Mouse (Mus musculus) frontal cortex, postnatal 10 days (tissue): ENCODE results near the gene Rraga.
A peak's percentile ranks its signal among the peaks of the same experiment; 100 is the strongest.
"Not testable (repeated sequence)": the region's sequence is repeated elsewhere in the genome, so short reads cannot be mapped to it uniquely, and the experiment has no call there.

Experiments used
- DNase-seq, 2 experiments: peaks; one replicate each; pipeline ENCODE4 v3.0.0; 2022; ENCODE audit warnings: low spot score in 2 of 2, mixed read lengths in 1 of 2

Rraga gene

DNA sequence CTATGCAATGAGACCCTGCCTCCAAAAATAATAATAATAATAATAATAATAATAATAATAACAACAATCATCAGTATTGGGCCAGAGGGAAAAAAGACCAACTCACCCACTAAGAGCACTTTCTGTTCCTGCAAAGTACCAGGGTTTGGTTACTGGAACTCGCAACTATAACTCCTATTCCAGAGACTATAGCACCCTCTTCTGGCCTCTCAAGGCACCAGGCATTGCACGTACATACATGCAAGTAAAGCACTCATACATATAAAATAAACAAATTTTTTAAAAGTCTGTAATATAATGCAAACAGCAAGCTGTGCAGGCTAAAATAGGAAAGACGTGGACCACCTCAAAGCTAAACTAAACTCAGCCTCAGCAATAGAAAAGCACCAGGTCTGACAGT, 12.8 kb downstream of the Rraga start:
- DNase-seq: no peak

DNA sequence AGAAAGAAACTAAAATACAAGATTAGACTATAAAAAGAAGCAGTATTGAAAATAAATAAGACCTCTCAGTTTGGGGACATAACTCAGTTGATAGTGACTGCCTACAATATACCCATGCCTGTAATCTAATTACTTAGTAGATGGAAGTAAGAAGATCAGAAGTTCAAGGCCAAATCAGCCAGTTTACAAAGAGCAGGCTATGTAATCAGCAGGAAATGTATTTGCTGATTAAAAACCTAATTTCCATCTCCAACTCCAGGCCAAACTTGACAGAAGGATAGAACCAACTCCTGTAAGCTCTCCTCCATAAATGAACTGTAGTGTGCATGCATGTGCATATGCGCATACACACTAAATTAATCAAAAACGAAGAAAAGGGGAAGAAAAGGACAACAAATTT, 15.8 kb downstream of the Rraga start:
- DNase-seq: no peak

DNA sequence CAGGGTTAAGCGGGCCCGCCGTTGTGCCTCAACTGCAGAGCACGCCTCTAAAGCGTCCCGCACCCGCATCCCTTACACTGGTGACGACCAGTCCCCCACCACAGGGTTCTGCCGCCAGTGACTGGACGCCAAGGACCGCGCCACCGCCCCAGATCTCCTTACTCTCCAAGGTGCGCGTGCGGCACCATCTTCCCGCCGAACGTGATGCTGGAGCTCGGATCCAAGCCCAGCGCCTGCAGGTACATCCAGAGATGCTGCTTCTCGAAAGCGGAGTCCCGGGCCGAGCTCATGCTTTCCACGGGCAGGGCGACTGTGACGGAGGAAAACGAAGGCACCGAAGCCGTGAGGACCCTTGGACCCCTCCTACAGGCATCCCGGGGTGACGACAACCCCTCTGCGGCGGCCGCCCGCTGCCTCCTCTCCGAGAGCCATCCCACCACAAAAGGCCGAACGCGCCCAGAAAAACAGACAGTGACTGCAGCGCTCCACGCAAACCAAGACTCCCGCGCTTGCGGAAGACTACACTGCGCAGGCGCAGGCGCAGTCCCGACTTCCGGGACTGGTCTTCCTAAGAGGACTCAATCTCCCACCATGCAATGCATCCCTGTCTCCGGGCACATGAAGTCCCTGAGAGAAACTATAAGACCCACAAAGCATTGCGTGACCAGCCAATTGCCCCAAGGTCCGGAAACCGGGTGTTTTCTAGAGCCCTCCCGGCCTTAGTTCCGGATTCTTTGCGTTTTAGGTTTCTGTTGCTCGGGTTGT, 36.2 kb downstream of the Rraga start, which contains the start of gene Haus6:
Gene Haus6, minus strand, starts transcription at position 532 of the 765 bp plus-strand sequence.
- peak; percentile 89 to 93 for DNase-seq

DNA sequence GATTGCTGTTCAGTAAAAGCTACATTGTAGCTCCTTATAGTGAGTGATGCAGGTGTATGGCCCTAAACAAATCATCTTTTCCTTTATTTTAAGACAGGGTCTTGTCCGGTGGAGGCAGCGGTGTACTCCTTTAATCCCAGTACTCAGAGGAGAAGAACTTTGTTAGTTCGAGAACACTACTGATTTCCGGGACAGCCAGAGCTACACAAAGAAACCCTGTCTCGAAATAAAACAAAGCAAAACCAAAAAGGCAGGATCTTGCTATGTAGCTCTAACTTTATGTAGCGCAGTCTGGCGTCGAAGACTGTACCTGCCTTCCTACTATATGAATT, 36.8 kb downstream of the Rraga start:
- no peak for DNase-seq

DNA sequence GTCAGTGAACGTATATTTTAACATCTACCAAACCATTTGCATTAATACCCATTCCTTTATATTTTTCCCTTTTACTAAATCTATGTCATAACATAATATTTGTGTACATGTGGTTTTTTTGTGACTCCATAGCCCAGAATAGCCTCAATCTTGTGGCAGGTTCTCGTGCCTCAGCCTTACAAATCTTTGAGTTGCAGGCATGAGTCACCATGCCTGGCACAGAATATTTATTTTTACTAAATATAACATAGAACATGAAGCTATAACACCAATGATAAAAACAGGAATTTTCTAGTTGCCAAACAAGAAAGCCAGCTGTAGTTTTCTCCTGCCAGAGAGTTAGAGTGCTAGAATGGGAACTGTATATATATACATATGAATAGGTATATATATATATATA, 45.0 kb downstream of the Rraga start:
- DNase-seq: no peak

DNA sequence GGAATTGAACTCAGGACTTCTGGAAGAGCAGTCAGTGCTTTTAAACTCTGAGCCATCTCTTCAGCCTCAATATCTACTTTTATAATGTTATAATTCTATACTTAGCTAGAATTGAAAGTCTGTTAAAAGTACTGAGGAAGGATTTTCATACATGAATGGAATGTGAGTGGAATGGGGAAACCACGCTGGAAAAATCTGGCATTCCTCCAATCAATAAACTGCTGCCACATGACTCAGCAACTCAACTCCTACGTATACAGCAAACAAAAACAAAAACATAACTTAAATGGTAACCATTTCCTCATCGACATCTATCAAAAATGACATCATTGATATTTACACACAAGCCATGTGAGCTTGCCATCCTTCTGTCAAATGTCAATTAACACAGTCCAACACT, 46.6 kb downstream of the Rraga start:
- no peak for DNase-seq

DNA sequence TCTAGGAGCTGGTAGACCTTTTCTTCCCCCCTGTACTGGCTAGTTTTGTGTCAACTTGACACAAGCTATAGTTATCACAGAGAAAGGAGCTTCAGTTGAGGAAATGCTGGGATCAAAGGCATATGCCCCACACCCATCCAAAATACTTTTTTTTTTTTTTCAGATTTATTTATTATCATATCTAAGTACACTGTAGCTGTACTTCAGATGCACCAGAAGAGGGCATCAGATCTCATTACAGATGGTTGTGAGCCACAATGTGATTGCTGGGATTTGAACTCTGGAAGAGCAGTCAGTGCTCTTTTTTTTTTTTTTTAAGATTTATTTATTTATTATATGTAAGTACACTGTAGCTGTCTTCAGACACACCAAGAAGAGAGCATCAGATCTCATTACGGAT, 47.1 kb downstream of the Rraga start:
- DNase-seq: not testable (repeated sequence)

DNA sequence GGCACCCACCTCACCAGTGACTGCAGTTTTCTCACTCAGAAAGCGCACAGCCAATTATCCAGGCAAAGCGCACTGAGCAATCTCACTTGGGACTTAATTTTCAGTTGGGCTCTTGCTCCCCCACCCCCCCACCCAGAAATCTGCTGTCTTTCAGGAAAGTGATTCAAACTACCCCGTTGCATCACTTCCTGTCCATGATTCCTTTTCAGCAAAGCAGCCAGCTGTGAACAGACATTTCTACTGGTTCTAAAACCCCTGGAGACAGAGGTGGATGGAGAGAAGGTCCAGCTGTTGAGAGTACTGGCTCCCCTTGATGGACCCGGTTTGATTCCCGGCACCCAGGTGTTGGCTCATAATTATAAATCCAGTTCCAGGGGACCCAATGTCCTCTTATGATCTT, 50.0 kb downstream of the Rraga start:
- DNase-seq: no peak

DNA sequence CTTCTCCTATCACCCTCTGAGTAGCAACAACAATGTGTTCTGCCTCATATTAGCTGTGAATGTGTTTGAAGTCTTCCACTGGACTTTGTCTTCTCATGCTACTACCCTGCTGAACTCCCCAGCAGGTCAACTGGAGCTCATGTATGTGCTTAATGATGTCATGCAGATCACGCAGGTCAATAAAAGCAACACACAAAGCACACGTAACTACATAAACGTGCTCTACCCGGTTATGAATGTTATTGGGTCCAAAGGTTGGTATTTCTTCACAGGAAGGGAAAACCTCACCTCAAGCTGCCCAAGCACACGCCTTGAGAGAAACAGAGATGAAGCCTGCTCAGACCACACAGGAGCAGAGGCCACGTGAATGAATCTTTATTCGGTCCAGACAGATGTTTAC, 51.0 kb downstream of the Rraga start:
- DNase-seq: not testable (repeated sequence)
